Mouse (Mus musculus): Measurements from ENCODE around the gene Efemp1. TPM values are rescaled to one million over a fixed set of nuclear protein-coding genes. Genes with fewer than 3 reads are reported as not detected.
A peak's percentile ranks its signal among the peaks of the same experiment; 100 is the strongest.

Efemp1 gene
- polyA plus RNA-seq, 1 experiment from 2014 or later: 9.5 TPM

GRCm38 (mm10) chr11:28912469-28913138, 59.6 kb downstream of the Efemp1 start:
- Histone ChIP-seq H3K9me3 (ENCODE audit: low read depth, low read length) (no peaks in the 10 kb centered on the region), H3K4me2 (no peak overlapping the region), H3K4me3 (ENCODE audit: low read depth, low read length) (no peak overlapping the region), H3K27me3 (ENCODE audit: insufficient read depth, low read length) (no peaks in the 10 kb centered on the region), H3K9ac (no peak overlapping the region), H3K36me3 (ENCODE audit: insufficient read depth) (no peaks in the 10 kb centered on the region), H3K4me1 (ENCODE audit: insufficient read depth) (no peaks in the 10 kb centered on the region), H3K27ac (ENCODE audit: low read depth) (no peak overlapping the region)
- WGBS: 51% methylated on average over 3 of the region's 3 CpGs
- TF ChIP-seq CTCF (IDR thresholded peaks at IDR 0.05; ENCODE audit: low read depth): no peak
- peak; percentile 21 for DNase-seq
- peak; percentile 79 for ATAC-seq (ENCODE audit: insufficient read depth)

GRCm38 (mm10) chr11:28934449-28934848, 81.4 kb downstream of the Efemp1 start:
- no peaks in the 10 kb centered on the region for H3K9me3 ChIP-seq (ENCODE audit: low read depth, low read length)
- H3K4me2 ChIP-seq: no peak overlapping the region
- peak; percentile 26 for TF ChIP-seq CTCF (IDR thresholded peaks at IDR 0.05; ENCODE audit: low read depth)
- no peaks in the 10 kb centered on the region for H3K36me3 ChIP-seq (ENCODE audit: insufficient read depth)
- no peak overlapping the region for H3K9ac ChIP-seq
- no peak overlapping the region for H3K27ac ChIP-seq (ENCODE audit: low read depth)
- no peak for ATAC-seq (ENCODE audit: insufficient read depth)
- H3K27me3 ChIP-seq (ENCODE audit: insufficient read depth, low read length): no peaks in the 10 kb centered on the region
- no peaks in the 10 kb centered on the region for H3K4me1 ChIP-seq (ENCODE audit: insufficient read depth)
- H3K4me3 ChIP-seq (ENCODE audit: low read depth, low read length): no peak overlapping the region
- peak; percentile 5 for DNase-seq

- Histone ChIP-seq H3K9ac (no peak overlapping the region), H3K4me1 (ENCODE audit: insufficient read depth) (no peaks in the 10 kb centered on the region), H3K27me3 (ENCODE audit: insufficient read depth, low read length) (no peaks in the 10 kb centered on the region), H3K4me3 (ENCODE audit: low read depth, low read length) (no peak overlapping the region), H3K9me3 (ENCODE audit: low read depth, low read length) (no peaks in the 10 kb centered on the region), H3K36me3 (ENCODE audit: insufficient read depth) (no peaks in the 10 kb centered on the region), H3K27ac (ENCODE audit: low read depth) (no peak overlapping the region), H3K4me2 (no peak overlapping the region)
- DNase-seq: no peak
- WGBS: 71% methylated on average over 1 of the region's 1 CpGs
- ATAC-seq (ENCODE audit: insufficient read depth): no peak
- no peak for TF ChIP-seq CTCF (IDR thresholded peaks at IDR 0.05; ENCODE audit: low read depth)
Measured at GRCm38 (mm10) chr11:28939651-28940050, 86.6 kb downstream of the Efemp1 start.

GRCm38 (mm10) chr11:28951586-28952210, 98.7 kb downstream of the Efemp1 start:
- Histone ChIP-seq H3K9me3 (ENCODE audit: low read depth, low read length) (no peaks in the 10 kb centered on the region), H3K27me3 (ENCODE audit: insufficient read depth, low read length) (no peaks in the 10 kb centered on the region), H3K27ac (ENCODE audit: low read depth) (no peak overlapping the region), H3K36me3 (ENCODE audit: insufficient read depth) (no peaks in the 10 kb centered on the region), H3K9ac (no peak overlapping the region), H3K4me2 (no peak overlapping the region), H3K4me3 (ENCODE audit: low read depth, low read length) (no peak overlapping the region), H3K4me1 (ENCODE audit: insufficient read depth) (no peaks in the 10 kb centered on the region)
- TF ChIP-seq CTCF (IDR thresholded peaks at IDR 0.05; ENCODE audit: low read depth): no peak
- ATAC-seq (ENCODE audit: insufficient read depth) (no peak), DNase-seq (no peak)
- WGBS: 56% methylated on average over 2 of the region's 2 CpGs

- Histone ChIP-seq H3K36me3 (ENCODE audit: insufficient read depth) (no peaks in the 10 kb centered on the region), H3K9ac (no peak overlapping the region), H3K4me3 (ENCODE audit: low read depth, low read length) (no peak overlapping the region), H3K4me2 (no peak overlapping the region), H3K4me1 (ENCODE audit: insufficient read depth) (no peaks in the 10 kb centered on the region), H3K27me3 (ENCODE audit: insufficient read depth, low read length) (no peaks in the 10 kb centered on the region), H3K9me3 (ENCODE audit: low read depth, low read length) (no peaks in the 10 kb centered on the region), H3K27ac (ENCODE audit: low read depth) (no peak overlapping the region)
- DNase-seq (peak; percentile 60), ATAC-seq (ENCODE audit: insufficient read depth) (peak; percentile 75)
- WGBS: 39% methylated on average over 6 of the region's 6 CpGs
- no peak for TF ChIP-seq CTCF (IDR thresholded peaks at IDR 0.05; ENCODE audit: low read depth)
Measured at GRCm38 (mm10) chr11:28954673-28955304, 101.8 kb downstream of the Efemp1 start.

GRCm38 (mm10) chr11:28955305-28955701, 102.3 kb downstream of the Efemp1 start:
- Histone ChIP-seq H3K9ac (no peak overlapping the region), H3K36me3 (ENCODE audit: insufficient read depth) (no peaks in the 10 kb centered on the region), H3K27me3 (ENCODE audit: insufficient read depth, low read length) (no peaks in the 10 kb centered on the region), H3K9me3 (ENCODE audit: low read depth, low read length) (no peaks in the 10 kb centered on the region), H3K4me1 (ENCODE audit: insufficient read depth) (no peaks in the 10 kb centered on the region), H3K27ac (ENCODE audit: low read depth) (no peak overlapping the region), H3K4me3 (ENCODE audit: low read depth, low read length) (no peak overlapping the region), H3K4me2 (no peak overlapping the region)
- no peak for DNase-seq
- no peak for TF ChIP-seq CTCF (IDR thresholded peaks at IDR 0.05; ENCODE audit: low read depth)
- peak; percentile 49; the same call in 1 of the 2 replicates for ATAC-seq (ENCODE audit: insufficient read depth)

- Histone ChIP-seq H3K4me1 (ENCODE audit: insufficient read depth) (no peaks in the 10 kb centered on the region), H3K27ac (ENCODE audit: low read depth) (no peak overlapping the region), H3K4me3 (ENCODE audit: low read depth, low read length) (no peak overlapping the region), H3K9me3 (ENCODE audit: low read depth, low read length) (no peaks in the 10 kb centered on the region), H3K4me2 (no peak overlapping the region), H3K36me3 (ENCODE audit: insufficient read depth) (no peaks in the 10 kb centered on the region), H3K27me3 (ENCODE audit: insufficient read depth, low read length) (no peaks in the 10 kb centered on the region), H3K9ac (no peak overlapping the region)
- TF ChIP-seq CTCF (IDR thresholded peaks at IDR 0.05; ENCODE audit: low read depth): no peak
- 95% methylated on average over 1 of the region's 1 CpGs for WGBS
- DNase-seq (no peak), ATAC-seq (ENCODE audit: insufficient read depth) (no peak)
Measured at GRCm38 (mm10) chr11:28961381-28961780, 108.4 kb downstream of the Efemp1 start.

All from lung, embryonic 14.5 days (tissue).